Comparison of ENCODE assay signal across 8 mouse cellular contexts in genomic region chr8:8660307-8661098, GRCm38 (mm10). TPM values are rescaled to one million over a fixed set of nuclear protein-coding genes. Genes with fewer than 3 reads are reported as not detected.
DNase-seq lines count a peak whose midpoint lies in the region; ATAC-seq and TF ChIP-seq lines count a peak whose summit lies in the region.
"Had no signal": no experiment of that assay in that cellular context is flagged by ENCODE, and none has a peak within 500 bp of the region (broad histone marks: within the 10 kb centered on the region; RNA-seq: fewer than 3 reads in every experiment).

No protein-coding gene starts in this region.

- H3K27ac ChIP-seq in lung, embryonic 14.5 days (ENCODE audit: low read depth): peak overlapping the region; percentile 65
- no peak overlapping the region for H3K27ac ChIP-seq in bone marrow, adult 2 months (ENCODE audit: control insufficient read depth, insufficient read depth, low read depth, low read length, poor library complexity)
- peak overlapping the region; percentile 97 for H3K27ac ChIP-seq in forebrain, embryonic 14.5 days (ENCODE audit: low read depth, low read length)
- peak overlapping the region; percentile 91 for H3K27ac ChIP-seq in limb, embryonic 13.5 days
- H3K27ac ChIP-seq in neural tube, embryonic 15.5 days (replicated peaks): peak overlapping the region; percentile 92
- H3K27ac ChIP-seq: macrophage had no signal

- peak overlapping the region; percentile 87 for H3K4me3 ChIP-seq in lung, embryonic 14.5 days (ENCODE audit: low read depth, low read length)
- peak overlapping the region; percentile 49 for H3K4me3 ChIP-seq in bone marrow, adult 2 months (replicated peaks; ENCODE audit: control insufficient read depth, low read depth, low read length)
- peak overlapping the region; percentile 98 for H3K4me3 ChIP-seq in forebrain, embryonic 14.5 days (ENCODE audit: low read depth, low read length)
- H3K4me3 ChIP-seq in limb, embryonic 13.5 days: peak overlapping the region; percentile 96
- peak overlapping the region; percentile 84 for H3K4me3 ChIP-seq in neural tube, embryonic 15.5 days (replicated peaks)

- under 1% methylated on average over 88 of the region's 88 CpGs for WGBS in lung, embryonic 14.5 days
- WGBS in bone marrow, adult 2 months: under 1% methylated on average over 72 of the region's 88 CpGs
- WGBS in forebrain, embryonic 14.5 days: under 1% methylated on average over 87 of the region's 88 CpGs
- WGBS in limb, embryonic 13.5 days: under 1% methylated on average over 88 of the region's 88 CpGs
- WGBS in neural tube, embryonic 15.5 days: under 1% methylated on average over 86 of the region's 88 CpGs

- H3K4me1 ChIP-seq in lung, embryonic 14.5 days (ENCODE audit: insufficient read depth): 0 out of 2 replicates have a peak, but pooled peaks cover 3% of the 10 kb centered on the region
- H3K4me1 ChIP-seq in bone marrow, adult 2 months (ENCODE audit: control insufficient read depth, insufficient read depth, low read length): no peaks in the 10 kb centered on the region
- peaks cover 2% of the 10 kb centered on the region; the same call in 1 of the 2 replicates for H3K4me1 ChIP-seq in forebrain, embryonic 14.5 days (ENCODE audit: control insufficient read depth, insufficient read depth, low read length)
- peaks cover 29% of the 10 kb centered on the region for H3K4me1 ChIP-seq in limb, embryonic 13.5 days
- peaks cover 28% of the 10 kb centered on the region for H3K4me1 ChIP-seq in neural tube, embryonic 15.5 days

- H3K36me3 ChIP-seq in lung, embryonic 14.5 days (ENCODE audit: insufficient read depth): peaks cover 20% of the 10 kb centered on the region
- peaks cover 3% of the 10 kb centered on the region; the same call in 1 of the 2 replicates for H3K36me3 ChIP-seq in forebrain, embryonic 14.5 days (ENCODE audit: control insufficient read depth, insufficient read depth, low read length)
- H3K36me3 ChIP-seq in limb, embryonic 13.5 days: peaks cover 7% of the 10 kb centered on the region
- peaks cover 2% of the 10 kb centered on the region; the same call in 1 of the 2 replicates for H3K36me3 ChIP-seq in neural tube, embryonic 15.5 days

- ATAC-seq in lung, embryonic 14.5 days (ENCODE audit: insufficient read depth): peak; percentile 54
- no peak; the same call in 1 of the 2 replicates for ATAC-seq in forebrain, embryonic 14.5 days
- ATAC-seq in limb, embryonic 13.5 days (ENCODE audit: low FRiP score, low read depth): peak; percentile 51; the same call in 1 of the 2 replicates
- no peak; the same call in none of the 2 replicates for ATAC-seq in neural tube, embryonic 15.5 days (ENCODE audit: low FRiP score)
- ATAC-seq in activated CD4-positive, CD25-positive, alpha-beta regulatory T cell, adult 4 months: no peak

- no peaks in the 10 kb centered on the region for H3K27me3 ChIP-seq in lung, embryonic 14.5 days (ENCODE audit: insufficient read depth, low read length)
- no peaks in the 10 kb centered on the region for H3K27me3 ChIP-seq in forebrain, embryonic 14.5 days (replicated peaks; ENCODE audit: control insufficient read depth, insufficient read depth, low read length)
- H3K27me3 ChIP-seq in limb, embryonic 13.5 days: no peaks in the 10 kb centered on the region
- no peaks in the 10 kb centered on the region for H3K27me3 ChIP-seq in neural tube, embryonic 15.5 days (replicated peaks)

- TF ChIP-seq CTCF in lung, embryonic 14.5 days (IDR thresholded peaks at IDR 0.05; ENCODE audit: low read depth): no peak
- TF ChIP-seq CTCF in bone marrow, adult 2 months (IDR thresholded peaks at IDR 0.05; ENCODE audit: control insufficient read depth, insufficient read depth, low read length): no peak

- TF ChIP-seq POLR2A in bone marrow, adult 2 months (IDR thresholded peaks at IDR 0.05; ENCODE audit: borderline replicate concordance, control insufficient read depth, low read depth, low read length): no peak

- H3K9ac ChIP-seq in lung, embryonic 14.5 days: peak overlapping the region; percentile 93
- peak overlapping the region; percentile 99 for H3K9ac ChIP-seq in forebrain, embryonic 14.5 days (ENCODE audit: low read length)
- peak overlapping the region; percentile 96 for H3K9ac ChIP-seq in limb, embryonic 13.5 days
- peak overlapping the region; percentile 93 for H3K9ac ChIP-seq in neural tube, embryonic 15.5 days (replicated peaks)

- H3K9me3 ChIP-seq in lung, embryonic 14.5 days (ENCODE audit: low read depth, low read length): no peaks in the 10 kb centered on the region
- no peaks in the 10 kb centered on the region for H3K9me3 ChIP-seq in forebrain, embryonic 14.5 days (replicated peaks; ENCODE audit: control insufficient read depth, low read length)
- no peaks in the 10 kb centered on the region for H3K9me3 ChIP-seq in limb, embryonic 13.5 days
- H3K9me3 ChIP-seq in neural tube, embryonic 15.5 days (replicated peaks): no peaks in the 10 kb centered on the region

- H3K4me2 ChIP-seq in lung, embryonic 14.5 days: peak overlapping the region; percentile 87
- H3K4me2 ChIP-seq in forebrain, embryonic 14.5 days (ENCODE audit: low read length): peak overlapping the region; percentile 89
- H3K4me2 ChIP-seq in limb, embryonic 13.5 days (replicated peaks): peak overlapping the region; percentile 89
- H3K4me2 ChIP-seq in neural tube, embryonic 15.5 days: peak overlapping the region; percentile 72

- DNase-seq in lung, embryonic 14.5 days: peak; percentile 39
- DNase-seq in lung, postnatal 25 days (ENCODE audit: low spot score): no peak
- no peak for DNase-seq in forebrain, embryonic 14.5 days (ENCODE audit: low spot score)

RNA-seq across cellular contexts. Expression of gene Efnb2, which starts 0.5 kb away (rescaled TPM):
- polyA plus RNA-seq in lung, embryonic 14.5 days (2014; fragmentation: Nextera tagmentation; extraction: Ambion mirVana): 33.9 and 38.4 TPM in 2 replicates
- 0.66 and 2.9 TPM in 2 replicates for polyA plus RNA-seq in bone marrow, adult 2 months (2011; ENCODE audit: insufficient read depth, insufficient read length, low replicate concordance, missing spikeins)
- 48.9 and 50.2 TPM in 2 replicates for polyA plus RNA-seq in forebrain, embryonic 14.5 days (2014; fragmentation: Nextera tagmentation; extraction: Ambion mirVana)
- polyA plus RNA-seq in limb, embryonic 13.5 days (2015; fragmentation: Nextera tagmentation; extraction: Ambion mirVana): 32.6 and 33.3 TPM in 2 replicates
- polyA plus RNA-seq in neural tube, embryonic 15.5 days (2015; fragmentation: Nextera tagmentation; extraction: Ambion mirVana): 14.7 TPM in 2 replicates
- polyA plus RNA-seq in activated CD4-positive, CD25-positive, alpha-beta regulatory T cell, adult 4 months (2017; shearing (Covaris generic)): under 1 TPM in 1 of 2 experiments, not detected in 1; 0.07 TPM

RNA-seq across cellular contexts. Expression of gene Arglu1, which starts 29.8 kb away (rescaled TPM):
- polyA plus RNA-seq in lung, embryonic 14.5 days (2014; fragmentation: Nextera tagmentation; extraction: Ambion mirVana): 159 and 164 TPM in 2 replicates
- polyA plus RNA-seq in bone marrow, adult 2 months (2011; ENCODE audit: insufficient read depth, insufficient read length, low replicate concordance, missing spikeins): 122 and 172 TPM in 2 replicates
- polyA plus RNA-seq in forebrain, embryonic 14.5 days (2014; fragmentation: Nextera tagmentation; extraction: Ambion mirVana): 114 and 135 TPM in 2 replicates
- 188 and 200 TPM in 2 replicates for polyA plus RNA-seq in limb, embryonic 13.5 days (2015; fragmentation: Nextera tagmentation; extraction: Ambion mirVana)
- 148 and 164 TPM in 2 replicates for polyA plus RNA-seq in neural tube, embryonic 15.5 days (2015; fragmentation: Nextera tagmentation; extraction: Ambion mirVana)
- 100 to 1,000 TPM; 117 to 186 TPM for polyA plus RNA-seq in activated CD4-positive, CD25-positive, alpha-beta regulatory T cell, adult 4 months (2017; shearing (Covaris generic))

Comparison
In these comparisons a context has a peak if more than half of its experiments do, and no peak if none do; other contexts are left out.
1. ATAC-seq: peak in lung, embryonic 14.5 days (single experiment) and limb, embryonic 13.5 days (single experiment); none in forebrain, embryonic 14.5 days (single experiment), neural tube, embryonic 15.5 days (single experiment) and activated CD4-positive, CD25-positive, alpha-beta regulatory T cell, adult 4 months (single experiment).
2. Peak in every context shown above with its lines, with median percentiles within 50 percentile points of each other: H3K4me2 ChIP-seq, H3K4me3 ChIP-seq and H3K9ac ChIP-seq.